Mouse (Mus musculus) liver, postnatal 0 days (tissue): ENCODE data around the gene Cnbd2.

Source experiments
- CTCF ChIP-seq: sonication (generic); IDR thresholded peaks from 2 replicates; pipeline ENCODE4 v1.5.1; 2016; ENCODE audit warnings: antibody characterized with exemption, low read depth
- EP300 ChIP-seq: IDR thresholded peaks from 2 replicates; pipeline ENCODE4 v1.6.1; 2016; ENCODE audit warnings: antibody characterized with exemption, low read depth, mild to moderate bottlenecking

DNA sequence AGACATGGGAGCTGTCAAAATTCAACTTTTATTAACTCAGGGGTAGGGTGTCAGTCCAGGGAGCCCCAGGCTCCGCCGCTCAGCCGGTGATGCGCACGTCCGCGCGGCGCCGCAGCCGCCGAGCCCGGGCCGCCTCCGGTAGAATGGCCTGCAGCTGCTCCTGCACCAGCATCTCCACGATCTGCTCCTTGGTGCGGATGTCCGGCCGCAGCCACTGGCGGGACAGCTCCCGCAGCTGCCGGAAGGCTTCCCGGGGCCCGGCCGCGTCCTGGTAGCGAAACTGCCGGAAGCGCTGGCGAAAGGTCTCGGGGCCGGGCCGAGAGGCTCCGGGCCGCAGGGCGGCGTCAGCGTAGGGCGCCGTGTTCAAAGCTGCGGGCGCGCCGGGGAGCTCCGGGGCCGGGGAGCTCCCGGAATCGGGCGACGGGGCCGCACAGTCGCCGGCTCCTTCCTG, 233 bp upstream of the Cnbd2 start:
- TF ChIP-seq CTCF (0 out of 2 replicates have a peak, but pooled peaks have one; percentile 5), EP300 (no peak)
